Mouse (Mus musculus) erythroblast, embryonic 14.5 days (primary cell): Measurements from ENCODE around the gene Zfp184. TPM values are rescaled to one million over a fixed set of nuclear protein-coding genes. Genes with fewer than 3 reads are reported as not detected.
A peak's percentile ranks its signal among the peaks of the same experiment; 100 is the strongest.

ENCODE experiments used
- H3K27me3 ChIP-seq: 2 replicates; pipeline ENCODE4 v1.6.1; 2012; ENCODE audit warnings: inconsistent platforms; ENCODE audit not compliant: control insufficient read depth
- H3K36me3 ChIP-seq: 2 replicates; pipeline ENCODE4 v1.6.1; 2012; ENCODE audit warnings: mild to moderate bottlenecking, inconsistent platforms; ENCODE audit not compliant: control insufficient read depth
- H3K4me1 ChIP-seq: 2 replicates; pipeline ENCODE4 v1.6.1; 2012; ENCODE audit warnings: inconsistent platforms; ENCODE audit not compliant: control insufficient read depth
- H3K4me3 ChIP-seq: replicated peaks from 2 replicates; pipeline ENCODE3; 2012; ENCODE audit warnings: moderate library complexity, mild to moderate bottlenecking, inconsistent platforms
- H3K9me3 ChIP-seq: 2 replicates; pipeline ENCODE4 v1.6.1; 2012; ENCODE audit warnings: low read length, inconsistent platforms, mixed read lengths; ENCODE audit not compliant: control insufficient read depth
- GATA1 ChIP-seq: IDR thresholded peaks from 2 replicates; pipeline ENCODE4 v1.6.1; 2012; ENCODE audit warnings: low read length, inconsistent platforms, mixed read lengths
- TAL1 ChIP-seq: IDR thresholded peaks from 3 replicates; pipeline ENCODE4 v1.6.1; 2012; ENCODE audit warnings: low read length, inconsistent platforms, mixed read lengths
- polyA plus RNA-seq: library from polyadenylated mRNA; stranded (reverse); fragments of >175 nt; gene quantifications from 2 replicates; pipeline ENCODE4 v1.2.3, GENCODE M21; 2012

The Zfp184 gene
- polyA plus RNA-seq, 1 experiment: not detected

DNA sequence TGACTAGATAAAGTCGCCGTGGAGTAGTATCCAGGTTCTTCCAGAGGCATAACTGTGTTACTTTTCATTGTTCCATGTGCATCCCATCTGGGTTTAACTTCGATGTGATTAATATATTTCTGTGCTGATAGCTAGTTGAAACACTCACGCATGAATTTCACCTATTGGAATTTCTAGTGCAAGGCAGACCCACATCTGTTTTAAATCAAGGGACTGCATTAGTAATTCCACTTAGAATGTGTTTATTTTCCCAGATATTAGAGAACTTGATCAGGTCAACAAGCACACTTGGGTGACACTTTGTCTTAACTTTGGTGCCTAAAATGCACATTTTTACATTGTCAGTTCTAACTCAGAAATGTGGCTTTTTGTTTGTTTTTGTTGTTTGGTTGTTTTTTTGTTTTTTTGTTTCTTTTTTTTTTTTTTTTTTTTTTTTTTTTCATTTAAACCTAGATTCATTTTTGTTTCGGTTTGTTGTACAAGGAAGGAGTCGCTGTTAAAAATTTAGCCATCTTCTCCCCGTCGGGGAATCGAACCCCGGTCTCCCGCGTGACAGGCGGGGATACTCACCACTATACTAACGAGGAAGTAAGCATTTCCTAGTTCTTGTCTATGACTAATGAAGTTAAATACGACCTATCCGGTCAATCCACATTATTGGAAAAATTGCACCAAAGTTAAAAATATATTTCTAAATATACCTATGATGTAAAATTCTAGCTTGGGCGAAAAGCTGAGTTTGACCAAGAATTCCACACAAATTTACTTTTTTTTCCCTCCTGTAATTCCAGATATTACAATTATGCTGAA is 9.7 kb upstream of the Zfp184 start:
- Histone ChIP-seq H3K4me1 (peaks cover 48% of the 10 kb centered on the region), H3K36me3 (no peaks in the 10 kb centered on the region), H3K9me3 (no peaks in the 10 kb centered on the region), H3K4me3 (peak overlapping the region; percentile 64), H3K27me3 (no peaks in the 10 kb centered on the region)
- no peak for TF ChIP-seq GATA1
- TF ChIP-seq TAL1: no peak

DNA sequence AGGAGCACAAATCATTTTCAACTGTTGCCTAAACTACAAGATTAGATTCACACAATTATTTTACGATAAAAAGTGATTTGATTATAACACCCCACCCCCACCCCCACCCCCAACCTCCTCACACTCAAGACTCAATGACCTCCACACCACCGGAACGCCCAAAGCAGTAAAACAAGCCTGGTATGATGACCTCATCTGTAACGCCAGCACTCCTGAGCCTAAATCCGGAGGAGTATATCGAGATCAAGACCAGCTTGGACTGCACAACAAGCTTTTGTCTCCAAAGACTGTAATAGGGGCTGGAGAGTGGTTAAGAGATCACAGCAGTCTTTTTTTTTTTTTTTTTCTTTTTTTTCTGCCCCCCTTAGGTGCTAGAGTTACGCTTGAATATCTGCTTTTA is 9.1 kb upstream of the Zfp184 start:
- TF ChIP-seq TAL1: no peak
- no peak for TF ChIP-seq GATA1
- Histone ChIP-seq H3K27me3 (no peaks in the 10 kb centered on the region), H3K9me3 (no peaks in the 10 kb centered on the region), H3K4me1 (peaks cover 50% of the 10 kb centered on the region), H3K4me3 (peak overlapping the region; percentile 64), H3K36me3 (no peaks in the 10 kb centered on the region)

DNA sequence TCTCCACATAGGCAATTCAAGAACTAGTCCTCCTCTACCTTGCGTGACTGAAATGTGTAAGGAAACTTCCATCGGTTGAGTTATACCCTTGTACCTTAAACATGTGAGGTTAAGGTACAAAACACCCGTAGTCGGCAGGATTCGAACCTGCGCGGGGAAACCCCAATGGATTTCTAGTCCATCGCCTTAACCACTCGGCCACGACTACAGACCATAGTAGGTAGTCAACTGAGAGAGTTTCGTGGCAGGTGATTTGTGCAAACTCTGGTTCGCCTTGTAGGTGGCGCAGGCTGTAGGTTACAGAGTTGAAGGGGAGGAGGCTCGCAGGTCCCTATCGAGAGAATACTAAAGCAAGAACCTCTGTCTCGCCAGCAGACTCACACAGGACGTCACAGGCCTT is 7.9 kb upstream of the Zfp184 start:
- Histone ChIP-seq H3K27me3 (no peaks in the 10 kb centered on the region), H3K4me3 (peak overlapping the region; percentile 64), H3K36me3 (no peaks in the 10 kb centered on the region), H3K4me1 (peaks cover 54% of the 10 kb centered on the region), H3K9me3 (no peaks in the 10 kb centered on the region)
- TF ChIP-seq TAL1: no peak
- TF ChIP-seq GATA1: no peak

DNA sequence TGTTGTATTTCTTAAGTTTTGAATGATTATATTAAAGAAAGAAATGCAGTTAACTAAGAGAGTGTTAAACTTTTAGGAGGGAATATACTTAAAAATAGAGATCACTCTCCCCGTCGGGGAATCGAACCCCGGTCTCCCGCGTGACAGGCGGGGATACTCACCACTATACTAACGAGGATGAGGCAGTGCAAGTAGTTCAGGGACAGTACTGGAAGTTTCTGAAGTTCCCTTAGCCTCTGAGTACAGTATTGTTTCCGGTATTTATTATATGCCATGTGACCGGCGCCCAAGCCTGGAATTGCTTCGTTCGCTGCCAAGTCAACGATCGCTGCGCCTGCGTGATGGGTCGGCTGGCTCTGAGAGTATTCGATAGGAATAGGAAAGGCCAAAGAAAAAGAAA is 4.7 kb upstream of the Zfp184 start:
- Histone ChIP-seq H3K4me1 (peaks cover 48% of the 10 kb centered on the region), H3K36me3 (no peaks in the 10 kb centered on the region), H3K27me3 (no peaks in the 10 kb centered on the region), H3K9me3 (no peaks in the 10 kb centered on the region), H3K4me3 (peak overlapping the region; percentile 62)
- TF ChIP-seq GATA1 (no peak), TAL1 (no peak)

DNA sequence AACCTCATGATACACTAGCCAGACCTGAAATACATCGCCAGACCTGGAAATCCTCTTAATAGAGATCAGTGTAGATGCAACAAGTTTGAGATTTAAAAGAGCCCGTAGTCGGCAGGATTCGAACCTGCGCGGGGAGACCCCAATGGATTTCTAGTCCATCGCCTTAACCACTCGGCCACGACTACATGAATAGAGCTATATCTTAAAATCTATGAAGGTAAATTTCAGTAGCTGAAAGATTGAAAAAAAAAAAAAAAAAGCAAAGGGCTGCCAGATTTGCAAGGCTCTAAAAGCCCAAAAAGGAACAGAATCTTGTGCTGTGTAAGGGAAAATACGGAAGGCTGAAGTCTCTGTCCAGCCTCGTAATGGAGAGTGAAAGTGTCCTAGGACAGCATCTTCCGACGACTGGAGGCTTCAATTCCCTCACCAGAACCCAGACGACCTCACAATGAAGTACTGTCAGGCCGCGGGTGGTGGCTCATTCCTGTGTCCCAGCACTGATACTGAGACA is 4.0 kb upstream of the Zfp184 start:
- Histone ChIP-seq H3K4me1 (peaks cover 48% of the 10 kb centered on the region), H3K36me3 (no peaks in the 10 kb centered on the region), H3K27me3 (peaks cover 3% of the 10 kb centered on the region), H3K9me3 (no peaks in the 10 kb centered on the region), H3K4me3 (peak overlapping the region; percentile 62)
- TF ChIP-seq GATA1 (no peak), TAL1 (no peak)

DNA sequence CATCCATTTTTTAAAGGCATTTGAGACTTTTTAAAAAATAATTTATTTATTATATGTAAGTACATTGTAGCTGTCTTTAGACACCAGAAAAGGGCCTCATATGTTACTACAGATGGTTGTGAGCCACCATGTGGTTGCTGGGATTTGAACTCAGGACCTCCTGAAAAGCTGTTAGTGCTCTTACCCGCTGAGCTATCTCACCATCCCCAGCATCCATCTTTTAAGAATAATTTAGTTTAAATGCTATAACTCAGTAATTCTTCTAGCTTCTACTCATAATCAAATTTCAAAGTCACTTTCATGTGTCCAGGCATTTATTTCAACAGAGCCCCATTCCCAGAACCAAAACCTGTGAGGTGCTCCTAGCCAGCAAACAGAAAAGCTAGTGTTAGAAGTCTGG is 1.2 kb upstream of the Zfp184 start:
- no peak for TF ChIP-seq GATA1
- H3K36me3 ChIP-seq: no peaks in the 10 kb centered on the region
- H3K4me1 ChIP-seq: peaks cover 29% of the 10 kb centered on the region
- H3K9me3 ChIP-seq: no peaks in the 10 kb centered on the region
- peaks cover 3% of the 10 kb centered on the region for H3K27me3 ChIP-seq
- H3K4me3 ChIP-seq: no peak overlapping the region

DNA sequence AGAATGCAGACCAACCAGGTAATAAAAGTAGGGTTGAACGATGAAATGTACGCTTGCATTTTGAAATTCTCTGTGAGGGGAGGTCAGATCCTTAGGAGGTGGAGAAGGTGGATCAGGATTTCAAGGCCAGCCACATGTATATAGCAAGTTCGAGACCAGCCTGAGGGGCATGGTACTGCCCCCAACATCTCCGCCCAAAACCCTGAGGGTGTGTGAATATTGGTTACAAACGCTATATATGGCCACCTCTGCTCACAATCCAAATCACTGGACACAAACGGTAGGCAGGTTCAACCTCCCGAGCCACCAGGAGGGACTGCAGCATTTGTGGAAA is 335 bp upstream of the Zfp184 start:
- TF ChIP-seq TAL1: no peak
- TF ChIP-seq GATA1: no peak
- H3K36me3 ChIP-seq: no peaks in the 10 kb centered on the region
- peaks cover 28% of the 10 kb centered on the region for H3K4me1 ChIP-seq
- H3K27me3 ChIP-seq: peaks cover 3% of the 10 kb centered on the region
- no peaks in the 10 kb centered on the region for H3K9me3 ChIP-seq
- H3K4me3 ChIP-seq: peak overlapping the region; percentile 71

DNA sequence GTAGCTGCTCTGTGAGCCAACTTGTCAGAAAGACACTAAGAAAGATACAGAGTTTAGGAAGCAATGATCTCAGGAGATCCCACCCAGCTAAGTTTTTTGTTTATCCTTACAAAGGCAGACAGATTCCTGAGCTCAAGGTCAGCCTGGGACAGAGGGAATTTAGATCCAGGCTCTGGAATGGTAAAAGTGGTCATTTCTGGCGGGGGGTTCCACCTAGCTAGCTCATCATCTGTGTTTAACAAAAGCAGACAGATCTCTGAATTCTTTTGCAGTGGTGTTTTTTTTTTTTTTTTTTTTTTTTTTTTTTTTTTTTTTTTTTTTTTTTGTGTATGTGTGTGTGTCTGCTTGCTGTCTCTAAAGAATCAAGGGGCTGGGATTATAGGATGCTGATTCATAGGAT is 24.4 kb downstream of the Zfp184 start:
- Histone ChIP-seq H3K9me3 (no peaks in the 10 kb centered on the region), H3K4me1 (peaks cover 3% of the 10 kb centered on the region), H3K27me3 (peaks cover 2% of the 10 kb centered on the region), H3K4me3 (no peak overlapping the region), H3K36me3 (no peaks in the 10 kb centered on the region)
- TF ChIP-seq GATA1: no peak
- TF ChIP-seq TAL1: no peak

DNA sequence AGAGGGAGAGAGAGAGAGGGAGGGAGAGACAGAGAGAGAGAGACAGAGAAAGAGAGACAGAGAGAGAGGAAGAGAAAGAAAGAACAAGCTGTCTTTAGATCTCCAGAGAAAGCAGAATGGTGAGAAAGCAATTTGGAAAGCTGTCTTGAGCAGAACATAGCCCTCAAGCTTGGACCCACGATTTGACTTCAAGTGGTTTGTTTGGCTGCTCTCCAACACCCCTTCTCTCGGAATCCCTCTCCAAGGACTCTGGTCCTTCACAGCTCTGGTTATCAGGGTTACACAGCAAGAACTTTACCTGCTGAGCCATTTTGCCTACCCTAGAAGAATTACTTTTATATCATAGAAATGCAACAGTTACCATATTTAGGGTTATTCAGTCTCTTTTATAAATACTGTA is 24.9 kb downstream of the Zfp184 start:
- Histone ChIP-seq H3K36me3 (no peaks in the 10 kb centered on the region), H3K4me1 (peaks cover 4% of the 10 kb centered on the region), H3K27me3 (peaks cover 2% of the 10 kb centered on the region), H3K4me3 (no peak overlapping the region), H3K9me3 (no peaks in the 10 kb centered on the region)
- TF ChIP-seq TAL1: no peak
- TF ChIP-seq GATA1: no peak

DNA sequence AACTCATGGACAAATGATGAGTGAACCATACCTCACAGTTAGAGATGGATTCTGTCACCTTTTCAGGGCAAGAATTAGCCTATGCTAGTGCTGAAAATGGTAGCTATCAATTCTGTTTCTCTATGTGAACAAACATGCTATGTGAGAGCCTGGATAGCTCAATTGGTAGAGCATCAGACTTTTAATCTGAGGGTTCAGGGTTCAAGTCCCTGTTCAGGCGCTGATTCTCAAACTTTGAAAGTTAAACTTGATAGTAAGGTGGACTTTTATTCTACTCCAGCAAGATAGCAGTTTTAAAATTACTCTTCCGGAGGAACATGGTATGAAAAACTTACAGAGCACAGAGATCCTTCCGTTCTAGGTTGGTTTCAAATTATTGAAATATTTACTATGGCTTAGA is 26.7 kb downstream of the Zfp184 start:
- Histone ChIP-seq H3K36me3 (no peaks in the 10 kb centered on the region), H3K9me3 (no peaks in the 10 kb centered on the region), H3K4me1 (peaks cover 13% of the 10 kb centered on the region), H3K27me3 (peaks cover 2% of the 10 kb centered on the region; the same call in 1 of the 2 replicates), H3K4me3 (no peak overlapping the region)
- no peak for TF ChIP-seq GATA1
- TF ChIP-seq TAL1: no peak
